ENCODE assay signal across 13 mouse cellular contexts in the genomic region with DNA sequence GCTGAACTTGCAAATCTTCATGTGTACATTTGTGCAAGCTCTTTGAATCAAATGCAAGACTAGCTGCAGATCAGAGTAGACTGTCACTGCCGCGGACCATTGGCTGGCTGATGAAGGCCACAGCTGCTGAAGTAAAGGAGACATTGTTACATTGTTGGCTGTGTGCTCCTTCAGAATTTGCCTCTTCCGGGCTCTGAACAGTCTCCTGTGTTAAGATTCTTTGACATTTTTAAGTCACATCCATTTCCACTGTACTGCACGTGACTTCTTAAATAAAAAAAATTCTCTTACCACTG.
DNase-seq lines count a peak whose midpoint lies in the region; ATAC-seq lines count a peak whose summit lies in the region.
"Had no signal": no experiment of that assay in that cellular context is flagged by ENCODE, and none has a peak within 500 bp of the region (broad histone marks: within the 10 kb centered on the region; RNA-seq: fewer than 3 reads in every experiment).

No protein-coding gene starts in this region.

- no peaks in the 10 kb centered on the region for H3K4me1 ChIP-seq in embryonic facial prominence, embryonic 12.5 days
- peaks cover 18% of the 10 kb centered on the region for H3K4me1 ChIP-seq in embryonic facial prominence, embryonic 10.5 days
- H3K4me1 ChIP-seq in liver, embryonic 16.5 days (ENCODE audit: control insufficient read depth, low read depth, low read length): no peaks in the 10 kb centered on the region
- H3K4me1 ChIP-seq in hindbrain, embryonic 12.5 days: peaks cover 15% of the 10 kb centered on the region
- H3K4me1 ChIP-seq: limb, embryonic 15.5 days had no signal

- H3K27me3 ChIP-seq in embryonic facial prominence, embryonic 12.5 days: no peaks in the 10 kb centered on the region
- H3K27me3 ChIP-seq in embryonic facial prominence, embryonic 10.5 days (replicated peaks; ENCODE audit: low read depth, poor library complexity, severe bottlenecking): no peaks in the 10 kb centered on the region
- H3K27me3 ChIP-seq in liver, embryonic 16.5 days (ENCODE audit: control insufficient read depth, insufficient read depth, low read depth, low read length): no peaks in the 10 kb centered on the region
- no peaks in the 10 kb centered on the region for H3K27me3 ChIP-seq in hindbrain, embryonic 12.5 days
- H3K27me3 ChIP-seq: limb, embryonic 15.5 days had no signal

- H3K4me3 ChIP-seq in embryonic facial prominence, embryonic 12.5 days: no peak overlapping the region
- H3K4me3 ChIP-seq in embryonic facial prominence, embryonic 10.5 days: no peak overlapping the region
- H3K4me3 ChIP-seq in liver, embryonic 16.5 days (ENCODE audit: low read depth, low read length): no peak overlapping the region
- no peak overlapping the region for H3K4me3 ChIP-seq in hindbrain, embryonic 12.5 days
- H3K4me3 ChIP-seq: limb, embryonic 15.5 days had no signal

- no peak for ATAC-seq in embryonic facial prominence, embryonic 12.5 days (ENCODE audit: insufficient number of reproducible peaks, insufficient read depth, low FRiP score, low TSS enrichment)
- ATAC-seq in liver, embryonic 16.5 days (ENCODE audit: low read depth): peak; percentile 45; the same call in 1 of the 2 replicates
- ATAC-seq in hindbrain, embryonic 12.5 days (ENCODE audit: low FRiP score): peak; percentile 46; the same call in 1 of the 2 replicates
- no peak for ATAC-seq in inflammation-experienced regulatory T-cells, adult 6 months

- H3K9me3 ChIP-seq in embryonic facial prominence, embryonic 12.5 days: no peaks in the 10 kb centered on the region
- no peaks in the 10 kb centered on the region for H3K9me3 ChIP-seq in embryonic facial prominence, embryonic 10.5 days
- H3K9me3 ChIP-seq in liver, embryonic 16.5 days (replicated peaks; ENCODE audit: control insufficient read depth, low read length): no peaks in the 10 kb centered on the region
- H3K9me3 ChIP-seq in hindbrain, embryonic 12.5 days (replicated peaks): no peaks in the 10 kb centered on the region
- H3K9me3 ChIP-seq: limb, embryonic 15.5 days had no signal

- DNase-seq in embryonic facial prominence, embryonic 10.5 days (ENCODE audit: low spot score): no peak
- no peak for DNase-seq in liver
- peak; percentile 16 for DNase-seq in neural tube, embryonic 10.5 days (ENCODE audit: extremely low spot score, low spot score)
- DNase-seq in gastrocnemius, adult 8-10 months (ENCODE audit: low spot score in 2 of 2): no peak
- DNase-seq: adrenal gland, postnatal 10 days; cerebellum, adult 11 months; kidney, postnatal 25 days; right cerebral cortex, postnatal 14 days had no signal

- 0 out of 2 replicates have a peak overlapping the region, but pooled peaks have one; percentile 24 for H3K27ac ChIP-seq in embryonic facial prominence, embryonic 12.5 days
- H3K27ac ChIP-seq in embryonic facial prominence, embryonic 10.5 days (replicated peaks): no peak overlapping the region
- no peak overlapping the region for H3K27ac ChIP-seq in liver, embryonic 16.5 days (ENCODE audit: low read length)
- peak overlapping the region; percentile 62 for H3K27ac ChIP-seq in hindbrain, embryonic 12.5 days
- H3K27ac ChIP-seq: limb, embryonic 15.5 days had no signal

- 51% methylated on average over 4 of the region's 4 CpGs for WGBS in embryonic facial prominence, embryonic 12.5 days
- WGBS in embryonic facial prominence, embryonic 10.5 days: 68% methylated on average over 4 of the region's 4 CpGs
- WGBS in liver, embryonic 16.5 days (ENCODE audit: insufficient replicate concordance): 68% methylated on average over 4 of the region's 4 CpGs
- 68% methylated on average over 4 of the region's 4 CpGs for WGBS in hindbrain, embryonic 12.5 days

- no peak overlapping the region for H3K9ac ChIP-seq in embryonic facial prominence, embryonic 12.5 days
- no peak overlapping the region for H3K9ac ChIP-seq in liver, embryonic 16.5 days (ENCODE audit: low read depth, low read length)
- no peak overlapping the region for H3K9ac ChIP-seq in hindbrain, embryonic 12.5 days
- H3K9ac ChIP-seq: limb, embryonic 15.5 days had no signal

- H3K36me3 ChIP-seq in embryonic facial prominence, embryonic 12.5 days: no peaks in the 10 kb centered on the region
- no peaks in the 10 kb centered on the region for H3K36me3 ChIP-seq in embryonic facial prominence, embryonic 10.5 days (replicated peaks)
- no peaks in the 10 kb centered on the region for H3K36me3 ChIP-seq in liver, embryonic 16.5 days (ENCODE audit: control insufficient read depth, insufficient read depth)
- H3K36me3 ChIP-seq in hindbrain, embryonic 12.5 days: no peaks in the 10 kb centered on the region
- H3K36me3 ChIP-seq: limb, embryonic 15.5 days had no signal

- H3K4me2 ChIP-seq in embryonic facial prominence, embryonic 12.5 days (replicated peaks): no peak overlapping the region
- H3K4me2 ChIP-seq in liver, embryonic 16.5 days (ENCODE audit: low read depth, low read length): no peak overlapping the region
- 0 out of 2 replicates have a peak overlapping the region, but pooled peaks have one; percentile 13 for H3K4me2 ChIP-seq in hindbrain, embryonic 12.5 days (replicated peaks)
- H3K4me2 ChIP-seq: limb, embryonic 15.5 days had no signal

Comparison
In these comparisons a context has a peak if more than half of its experiments do, and no peak if none do; other contexts are left out.
1. H3K27ac ChIP-seq: peak in embryonic facial prominence, embryonic 12.5 days (single experiment) and hindbrain, embryonic 12.5 days (single experiment); none in embryonic facial prominence, embryonic 10.5 days (single experiment) and liver, embryonic 16.5 days (single experiment).
2. ATAC-seq: peak in liver, embryonic 16.5 days (single experiment) and hindbrain, embryonic 12.5 days (single experiment); none in embryonic facial prominence, embryonic 12.5 days (single experiment) and inflammation-experienced regulatory T-cells, adult 6 months (single experiment).